Mouse (Mus musculus) embryo, embryonic 10.5 days (tissue): ENCODE measurements around the gene Psmd12.
"Not testable (repeated sequence)": the region's sequence is repeated elsewhere in the genome, so short reads cannot be mapped to it uniquely, and the experiment has no call there.

Experiments used
- DNase-seq: peaks from one replicate; pipeline ENCODE4 v3.0.0-alpha.2; 2015; ENCODE audit warnings: low spot score

Gene Psmd12

DNA sequence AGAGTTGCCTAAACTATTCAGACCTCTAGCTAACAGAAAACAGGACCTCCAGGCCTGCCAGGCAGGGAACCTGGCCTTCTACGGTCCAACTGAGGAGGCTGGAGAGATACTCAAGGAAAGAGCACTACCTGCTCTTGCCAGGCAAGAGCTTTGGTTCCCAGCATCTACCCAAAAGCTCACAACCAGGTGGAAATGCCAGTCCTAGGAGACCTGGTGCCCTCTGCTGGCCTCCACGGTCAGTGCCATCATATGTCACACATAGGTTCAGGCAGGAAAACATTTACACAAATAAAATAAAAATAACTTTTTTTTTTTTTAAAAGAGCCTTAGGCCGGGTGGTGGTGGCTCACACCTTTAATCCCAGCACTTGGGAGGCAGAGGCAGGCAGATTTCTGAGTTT, 16.8 kb upstream of the Psmd12 start:
- no peak for DNase-seq

DNA sequence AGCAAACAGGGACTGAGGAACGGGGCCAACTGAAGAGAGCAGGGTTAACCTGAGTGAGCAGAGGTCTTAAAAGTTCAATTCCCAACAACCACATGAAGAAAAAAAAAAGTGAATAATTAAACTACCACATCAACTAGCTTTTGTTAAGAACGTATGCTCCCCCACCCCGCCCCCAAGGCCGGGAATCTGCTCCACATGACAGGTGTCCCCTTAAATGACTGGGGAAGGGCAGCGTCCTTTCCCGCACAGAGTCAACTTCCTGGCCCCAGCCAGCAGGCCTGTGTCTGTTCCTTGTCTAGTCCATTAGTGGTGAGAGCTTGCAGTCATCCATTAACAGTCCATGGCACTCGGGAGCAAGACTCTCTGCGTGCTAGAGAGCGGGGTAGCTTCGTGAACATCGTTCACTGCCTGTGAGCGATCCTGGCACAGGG, 16.0 kb upstream of the Psmd12 start:
- DNase-seq, result no peak

DNA sequence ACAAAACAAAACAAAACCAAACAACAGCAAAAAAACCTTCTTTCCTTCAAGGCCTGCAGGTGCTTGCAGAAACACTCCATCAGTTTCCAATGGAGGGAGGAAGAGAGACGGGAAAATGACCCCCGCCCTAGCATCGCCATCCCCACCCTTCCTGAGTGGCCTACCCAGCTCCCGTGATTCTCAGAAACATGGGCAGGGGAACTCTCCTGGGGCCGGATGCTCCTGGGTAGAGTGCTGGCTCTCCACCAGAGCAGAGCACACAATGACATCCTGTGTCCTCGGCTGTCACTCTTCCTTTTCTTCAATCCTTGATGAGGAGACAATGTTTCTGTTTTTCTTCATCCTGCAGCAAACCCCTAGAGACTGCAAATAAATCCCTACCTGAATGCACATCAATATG, 15.1 kb upstream of the Psmd12 start:
- no peak for DNase-seq

DNA sequence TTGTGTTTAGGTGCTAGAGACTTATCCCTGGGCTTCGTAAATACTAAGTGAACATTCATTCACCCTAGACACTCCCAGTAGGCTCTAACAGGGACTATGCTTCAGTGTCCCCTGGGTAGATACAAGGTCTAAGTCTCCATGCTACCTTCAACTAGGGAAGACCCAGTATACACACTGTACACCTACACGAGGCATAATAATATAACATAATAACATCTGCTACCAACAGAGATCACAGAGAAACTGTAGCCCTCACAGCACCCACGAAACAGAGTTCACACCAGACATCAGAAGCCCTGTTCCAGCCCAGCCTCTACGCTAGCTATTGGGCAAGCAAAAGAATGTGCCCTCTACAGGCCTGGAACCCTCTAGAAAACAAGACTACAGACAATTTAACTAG, 14.2 kb upstream of the Psmd12 start:
- no peak for DNase-seq

DNA sequence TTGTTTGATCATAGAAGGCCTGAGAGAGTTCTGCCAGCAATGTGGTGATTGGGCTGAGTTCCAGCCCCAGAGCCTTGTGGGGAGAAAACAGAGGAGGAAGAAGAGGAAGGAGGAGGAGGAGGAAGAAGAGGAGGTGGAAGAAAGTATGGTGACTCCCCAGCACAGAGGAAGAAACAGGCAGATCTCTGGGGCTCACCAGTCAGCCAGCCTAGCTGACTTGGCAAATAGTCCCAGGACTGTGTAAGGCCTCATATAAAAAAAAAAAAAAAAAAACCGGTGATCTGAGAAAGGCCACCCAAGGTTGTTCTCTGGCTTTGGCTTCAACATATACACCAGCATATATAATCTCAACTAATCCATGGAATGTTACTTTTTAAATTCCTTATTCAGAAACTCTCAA, 13.3 kb upstream of the Psmd12 start:
- DNase-seq, result no peak

DNA sequence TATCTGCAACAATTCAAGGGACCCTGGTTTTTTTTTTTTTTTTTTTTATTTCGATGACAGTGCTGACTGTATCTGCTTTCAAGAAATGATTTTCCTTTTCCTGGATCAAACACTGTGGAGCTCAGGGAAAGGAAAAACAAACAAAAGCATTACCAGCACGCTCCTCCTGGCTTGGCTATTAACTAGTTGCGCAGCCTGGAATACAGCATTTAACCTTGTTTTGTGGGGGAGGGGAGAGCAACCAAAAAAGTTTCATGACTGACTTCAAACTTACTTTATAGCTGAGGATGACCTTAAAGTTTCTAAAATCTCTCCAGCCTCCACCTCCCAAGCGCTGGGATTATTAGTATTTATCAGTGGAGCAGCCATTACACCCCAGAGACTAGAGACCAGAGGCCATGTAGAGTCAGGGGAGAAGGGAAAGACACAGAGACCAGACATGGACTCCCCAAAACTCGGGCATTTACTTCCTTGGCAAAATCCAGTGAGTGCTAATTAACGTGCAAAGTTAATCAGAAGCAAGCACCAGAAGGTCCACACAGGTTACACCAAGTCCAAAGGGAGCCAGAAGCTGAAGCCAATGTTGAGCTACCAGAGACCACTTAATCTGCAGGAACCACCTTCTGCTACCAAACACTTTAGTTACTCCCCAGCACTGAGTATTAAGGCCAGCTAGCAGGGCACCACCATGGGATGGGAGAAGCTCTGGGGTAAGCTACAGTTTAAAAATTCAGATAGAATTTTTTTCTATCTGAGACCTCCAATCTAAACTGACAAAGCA, 12.5 kb upstream of the Psmd12 start:
- DNase-seq, result no peak

DNA sequence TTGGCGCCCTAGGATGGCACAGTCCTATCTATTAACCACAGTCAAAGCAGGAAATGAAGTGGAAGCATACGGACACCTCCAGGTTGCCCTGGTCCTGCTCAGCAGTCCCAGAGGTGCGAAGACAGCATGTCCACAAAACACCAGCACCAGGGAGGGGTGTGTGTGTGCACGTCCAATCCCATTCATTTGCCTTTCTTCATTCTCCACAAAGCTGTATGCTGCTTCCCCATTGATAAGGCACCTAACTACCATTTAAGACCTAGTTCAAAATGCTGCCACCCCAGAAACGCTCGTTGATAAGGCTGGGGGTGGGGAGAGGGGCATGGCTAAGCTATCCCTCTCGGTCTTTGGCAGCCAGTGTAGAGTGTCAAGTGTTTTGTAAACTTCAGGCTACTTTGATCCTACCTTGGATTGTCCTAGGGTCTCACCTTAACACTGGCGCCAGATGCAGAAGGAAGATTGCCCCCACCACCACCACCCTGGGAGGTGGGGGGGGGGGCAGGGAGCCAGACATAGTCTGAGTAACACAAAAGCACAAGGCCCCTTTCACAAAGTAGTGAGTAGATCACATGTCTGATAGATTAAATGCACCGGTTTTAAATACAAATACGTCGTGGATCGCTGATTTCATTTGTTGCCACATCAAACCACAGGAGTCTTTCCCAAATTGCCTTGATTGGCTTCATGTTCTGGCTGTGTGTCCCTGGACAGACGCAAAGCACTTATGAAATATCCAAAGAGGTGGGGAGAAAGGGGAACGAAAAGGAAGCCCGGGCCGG, 10.8 kb upstream of the Psmd12 start:
- peak; percentile 36 for DNase-seq

DNA sequence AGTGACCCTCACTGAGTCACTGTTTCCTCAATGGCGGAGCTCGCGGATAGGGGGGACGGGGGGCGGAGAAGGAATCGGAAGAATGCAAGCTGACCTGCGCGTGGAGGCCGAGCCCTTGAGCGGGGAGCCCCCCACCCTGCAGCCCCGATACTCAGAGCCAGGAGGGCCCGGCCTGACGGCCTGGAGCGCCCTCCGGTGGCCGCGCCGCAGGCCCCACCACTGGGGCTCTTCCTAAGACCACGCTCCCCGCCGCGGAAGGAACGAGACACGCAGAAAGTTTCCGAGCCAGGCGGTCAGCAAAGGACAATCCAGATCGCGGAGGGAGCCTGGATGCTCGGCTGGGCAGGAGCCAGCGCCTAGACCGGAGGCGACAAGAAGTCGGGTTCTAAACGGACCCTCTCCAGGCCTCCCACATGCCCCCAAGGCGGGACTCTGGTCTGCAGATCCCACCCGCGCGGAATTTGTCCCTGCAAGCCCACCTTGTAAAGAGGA, 10.2 kb upstream of the Psmd12 start:
- DNase-seq, result peak; percentile 89

DNA sequence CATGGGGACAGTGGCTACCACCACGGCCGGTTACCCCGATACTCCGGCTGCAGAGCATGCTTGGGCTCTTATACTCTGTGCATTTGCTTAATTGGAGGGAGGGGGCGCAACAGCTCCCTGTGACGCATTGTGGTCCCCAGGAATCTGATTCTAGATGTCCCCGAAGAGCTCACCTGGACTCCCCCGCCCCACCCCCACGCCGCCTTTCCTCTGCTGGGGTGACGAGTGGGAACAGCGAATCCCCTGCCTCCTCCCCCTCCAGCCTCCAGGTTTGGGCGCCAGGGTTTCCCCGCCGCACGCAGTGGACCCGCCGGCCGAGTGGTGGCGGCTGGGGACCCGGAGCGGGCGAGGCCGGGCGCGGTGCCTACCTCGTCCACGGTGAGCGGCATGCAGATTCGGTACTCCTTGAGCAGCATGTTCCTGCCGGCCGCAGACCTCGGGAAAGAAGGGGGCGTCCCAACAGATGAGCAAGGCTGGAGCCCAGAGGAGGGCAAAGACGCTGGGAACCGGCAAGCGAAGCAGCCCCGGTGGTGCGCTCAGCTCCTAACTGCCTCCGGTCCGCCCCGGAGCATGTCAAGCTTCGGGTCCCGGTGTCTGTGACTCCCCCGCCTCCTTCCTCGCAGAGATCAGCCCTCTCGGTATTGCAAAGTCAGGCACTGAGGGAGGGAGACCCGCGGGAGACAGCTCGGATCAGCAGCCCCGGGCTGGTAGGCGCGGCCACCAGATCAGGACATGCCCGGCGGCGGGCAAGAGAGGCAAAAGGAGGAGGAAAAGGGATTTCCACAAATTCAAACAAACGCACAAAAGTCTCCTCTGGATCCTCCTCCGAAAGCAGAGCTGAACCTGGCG, 9.5 kb upstream of the Psmd12 start:
- peak; percentile 62 for DNase-seq

DNA sequence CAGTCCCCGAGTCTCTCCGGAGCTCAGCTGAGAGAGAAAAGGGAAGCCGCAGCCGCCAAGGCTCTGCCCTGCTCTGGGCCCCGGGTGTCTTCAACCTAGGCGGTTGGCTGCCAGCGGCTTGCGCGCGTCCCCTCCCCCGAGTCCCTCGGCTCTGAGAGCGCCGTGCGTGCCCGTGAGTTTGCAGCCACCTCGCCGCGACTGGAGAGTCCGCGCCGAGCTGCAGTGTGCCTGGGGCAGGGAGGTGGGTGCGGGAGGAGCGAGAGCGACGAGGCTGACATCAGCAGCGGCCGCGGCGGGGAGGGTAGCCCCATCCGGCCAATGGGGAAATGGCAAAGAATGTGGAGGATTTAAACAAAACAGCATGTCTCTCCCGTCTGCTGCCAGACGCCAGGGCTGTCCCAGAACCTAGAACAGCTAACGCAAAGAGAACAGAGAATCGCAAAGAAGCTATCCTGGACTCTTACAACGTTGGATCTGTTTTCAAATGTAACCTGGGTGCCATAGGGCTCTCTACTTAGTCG, 8.7 kb upstream of the Psmd12 start, which contains the start of gene Pitpnc1:
Gene Pitpnc1 (minus strand): TSS at position 179 of the 521 bp plus-strand sequence.
- peak; percentile 92 for DNase-seq

DNA sequence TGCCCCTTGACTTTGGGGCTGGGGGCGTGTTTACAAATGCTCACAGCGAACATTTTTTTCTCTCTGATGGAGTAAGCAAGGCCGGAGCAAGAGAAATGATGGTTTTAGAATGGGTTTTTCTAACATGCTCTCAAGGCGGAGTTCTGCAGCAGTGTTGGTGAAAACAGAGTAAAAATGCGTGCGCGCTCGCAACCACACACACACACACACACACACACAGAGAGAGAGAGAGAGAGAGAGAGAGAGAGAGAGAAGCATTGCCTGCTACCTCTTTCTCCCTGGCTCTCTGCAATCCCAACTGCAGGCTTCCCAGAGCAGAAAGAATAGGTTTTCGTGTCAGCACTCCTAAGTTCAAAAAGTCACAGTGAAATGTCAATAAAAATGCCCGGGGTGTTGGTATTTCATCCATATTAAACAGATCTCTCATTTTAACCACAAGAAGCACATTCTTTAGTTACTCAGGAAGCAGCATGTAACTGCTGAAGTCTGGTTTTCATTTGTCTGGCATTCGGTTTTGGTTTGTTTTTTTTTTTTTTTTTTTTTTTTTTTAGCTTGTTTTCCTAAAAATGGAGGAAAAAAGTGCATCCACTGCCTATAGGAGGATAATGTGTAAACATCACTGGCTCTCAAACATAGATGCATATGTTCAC, 8.1 kb upstream of the Psmd12 start:
- peak; percentile 64 for DNase-seq

DNA sequence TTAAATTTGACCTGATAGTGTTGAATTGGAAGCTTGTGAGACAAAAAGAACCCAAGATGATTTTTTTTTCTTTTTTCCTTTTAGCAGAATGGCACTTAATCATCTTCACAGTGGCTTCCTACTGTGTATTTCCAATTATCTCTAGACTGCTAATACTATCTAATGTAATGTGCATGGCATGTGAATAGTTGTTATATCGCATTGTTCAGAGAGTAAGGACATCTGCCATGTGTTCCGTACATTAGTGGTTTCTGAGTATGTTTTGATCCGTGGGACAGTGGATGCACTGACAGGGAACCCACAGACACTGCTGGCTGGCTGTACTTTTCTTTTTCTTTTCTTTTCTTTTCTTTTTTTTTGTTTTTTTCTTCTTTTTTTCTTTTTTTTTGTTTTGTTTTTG, 7.0 kb upstream of the Psmd12 start:
- no peak for DNase-seq

DNA sequence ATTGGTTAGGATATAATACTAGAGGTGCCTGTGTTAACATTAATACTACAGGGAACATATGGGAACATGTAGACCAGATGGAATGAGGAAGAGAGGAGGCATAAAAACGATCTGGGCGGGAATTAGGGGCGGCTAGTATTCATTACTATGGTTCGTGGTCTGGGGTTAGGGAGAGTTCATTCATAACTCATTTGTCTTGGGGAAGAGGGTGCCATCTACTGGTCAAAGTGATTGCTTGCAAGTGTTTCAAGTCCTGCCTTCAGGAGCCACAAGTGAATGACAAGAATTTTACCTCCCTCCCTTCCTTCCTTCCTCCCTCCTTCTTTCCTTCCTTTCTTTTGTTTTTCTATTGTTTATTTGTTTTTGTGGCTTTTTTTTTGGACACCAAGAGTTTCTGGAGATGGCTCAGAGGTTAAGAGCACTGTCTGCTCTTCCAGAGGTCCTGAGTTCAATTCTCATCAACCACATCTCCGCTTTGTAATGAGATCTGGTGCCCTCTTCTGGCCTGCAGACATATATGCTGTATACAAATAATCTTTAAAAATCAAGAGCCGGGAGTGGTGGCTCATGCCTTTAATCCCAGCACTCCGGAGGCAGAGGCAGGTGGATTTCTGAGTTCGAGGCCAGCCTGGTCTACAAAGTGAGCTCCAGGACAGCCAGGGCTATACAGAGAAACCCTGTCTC, 6.0 kb upstream of the Psmd12 start:
- peak; percentile 96 for DNase-seq

DNA sequence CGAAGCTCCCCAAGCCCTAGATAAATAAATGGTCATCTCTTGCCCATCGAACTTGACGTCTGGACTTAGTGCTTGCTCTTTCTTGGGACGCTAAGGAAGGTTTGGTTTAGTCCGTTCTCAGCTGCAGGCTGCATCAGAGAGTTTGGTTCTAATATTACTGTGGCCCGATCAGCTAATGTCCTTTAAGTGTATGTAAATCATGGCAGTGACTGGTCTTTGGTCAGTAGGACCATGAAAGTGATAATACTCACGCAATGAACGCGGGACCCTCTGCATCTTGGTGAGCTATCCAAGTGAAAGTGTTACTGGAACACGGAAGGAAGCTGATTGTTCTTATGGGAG, 549 bp downstream of the Psmd12 start:
- peak; percentile 10 for DNase-seq

DNA sequence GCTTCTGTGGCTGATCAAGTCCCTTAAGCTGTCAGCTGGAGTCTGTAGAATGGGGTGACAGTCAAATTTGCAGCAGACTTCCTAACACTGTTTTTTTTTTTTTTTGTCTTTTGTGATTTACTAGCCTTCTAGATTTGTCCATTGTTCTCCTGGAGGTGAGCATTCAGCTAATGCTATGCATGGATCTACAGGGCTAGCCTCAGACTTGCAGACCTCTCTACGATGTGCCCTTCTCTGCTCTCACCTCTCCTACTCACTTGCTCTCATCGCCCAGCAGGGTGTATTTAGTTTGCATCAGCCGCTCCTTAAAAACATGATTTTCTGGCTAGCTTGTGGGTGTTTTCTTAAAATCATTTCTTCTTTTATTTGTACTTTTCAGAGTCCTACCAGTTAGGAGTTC, 5.1 kb downstream of the Psmd12 start:
- no peak for DNase-seq

DNA sequence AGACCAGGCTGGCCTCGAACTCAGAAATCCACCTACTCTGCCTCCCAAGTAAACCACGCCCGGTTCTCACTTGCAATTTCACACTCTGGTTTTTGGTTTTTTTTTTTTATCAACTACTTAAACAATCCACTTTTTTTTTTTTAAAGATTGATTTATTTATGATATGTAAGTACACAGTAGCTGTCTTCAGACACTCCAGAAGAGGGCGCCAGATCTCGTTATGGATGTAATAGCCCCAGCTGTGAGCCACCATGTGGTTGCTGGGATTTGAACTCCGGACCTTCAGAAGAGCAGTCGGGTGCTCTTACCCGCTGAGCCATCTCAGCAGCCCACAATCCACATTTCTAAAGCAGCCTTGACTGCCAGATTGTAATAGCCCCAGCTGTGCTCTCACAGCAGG, 23.5 kb downstream of the Psmd12 start:
- DNase-seq, result no peak

DNA sequence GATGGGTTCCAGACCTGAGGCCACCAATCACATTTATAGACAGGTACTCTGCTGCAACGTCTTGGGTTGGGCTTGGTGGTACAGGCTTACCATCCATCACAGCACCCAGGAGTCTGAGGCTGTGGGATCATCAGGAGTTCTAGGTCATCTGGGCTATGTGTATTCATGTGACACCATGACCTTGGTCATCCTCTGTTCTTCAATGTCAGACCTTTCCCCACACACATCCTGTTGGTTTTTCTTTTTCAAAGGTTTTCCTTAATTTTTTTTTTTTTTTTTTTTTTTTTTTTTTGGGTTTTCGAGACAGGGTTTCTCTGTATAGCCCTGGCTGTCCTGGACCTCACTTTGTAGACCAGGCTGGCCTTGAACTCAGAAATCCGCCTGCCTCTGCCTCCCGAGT, 25.1 kb downstream of the Psmd12 start:
- not testable (repeated sequence) for DNase-seq

DNA sequence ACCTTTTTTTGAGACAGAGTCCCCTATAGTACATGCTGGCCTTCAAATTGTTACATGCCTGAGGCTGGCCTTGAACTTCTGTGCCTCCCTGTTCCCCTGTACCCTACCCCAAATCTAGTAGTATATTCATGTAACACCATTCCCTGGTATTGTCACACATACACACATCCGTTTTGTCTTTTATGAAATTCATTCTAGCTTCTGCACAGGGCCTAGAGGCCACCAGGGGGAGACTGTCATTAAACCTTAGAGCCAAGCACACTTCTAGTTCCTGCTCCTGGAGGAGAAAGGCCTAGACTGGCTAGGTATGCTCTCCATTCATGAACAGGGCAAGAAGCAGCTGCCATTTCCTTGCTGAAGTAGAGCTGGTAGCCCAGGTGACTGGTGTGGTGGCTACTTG, 27.0 kb downstream of the Psmd12 start:
- peak; percentile 47 for DNase-seq

DNA sequence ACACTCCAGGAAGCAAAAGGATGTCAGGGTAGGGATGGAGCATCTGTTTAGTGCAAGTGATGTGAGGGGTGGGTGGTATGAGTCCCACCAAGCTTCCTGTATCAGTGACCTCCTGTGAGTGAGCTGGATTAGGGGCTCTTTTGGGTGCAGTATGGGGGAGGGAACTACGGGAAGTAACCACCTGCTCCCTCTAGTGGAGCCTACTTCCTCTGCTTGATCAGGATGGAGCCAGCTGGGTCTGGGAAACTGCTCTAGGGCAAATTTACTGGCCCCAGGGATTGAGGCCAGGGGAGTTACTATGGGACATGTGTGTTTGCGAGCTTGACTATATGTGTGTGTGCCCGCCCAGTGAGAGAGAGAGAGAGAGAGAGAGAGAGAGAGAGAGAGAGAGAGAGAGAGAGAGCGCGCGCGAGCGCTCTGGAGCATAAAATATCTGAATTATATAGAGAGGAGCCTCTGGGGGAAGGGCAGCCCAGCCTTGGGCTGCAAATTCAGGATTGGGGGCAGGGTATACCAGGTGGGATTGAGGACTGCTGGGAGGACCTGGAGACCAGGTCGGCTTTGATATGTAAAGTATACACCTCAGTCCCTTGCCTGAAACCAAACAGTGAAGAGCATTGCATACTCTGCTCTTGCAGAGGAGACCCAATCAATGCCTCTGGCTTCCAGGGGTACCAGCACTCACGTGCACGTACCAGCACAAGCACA, 30.5 kb downstream of the Psmd12 start:
- DNase-seq, result peak; percentile 61
